Mouse (Mus musculus) activated CD4-positive, CD25-positive, alpha-beta regulatory T cell, adult 4 months (primary cell): ENCODE measurements around the gene 2510009E07Rik. TPM values are rescaled to one million over a fixed set of nuclear protein-coding genes. Genes with fewer than 3 reads are reported as not detected.
"Not testable (repeated sequence)": the region's sequence is repeated elsewhere in the genome, so short reads cannot be mapped to it uniquely, and the experiment has no call there.

Experiments used
- ATAC-seq: one replicate; pipeline ENCODE4 v1.8.0; 2017
- polyA plus RNA-seq, 2 experiments: library from polyadenylated mRNA; unstranded; fragments of 100-300 nt; shearing (Covaris generic); gene quantifications; one replicate each; pipeline ENCODE4 v1.2.1; 2017

Gene 2510009E07Rik
- polyA plus RNA-seq, 2 experiments from 2014 or later: 1.5 to 2.4 TPM

GRCm38 (mm10) chr16:21673651-21674050, 20.8 kb downstream of the 2510009E07Rik start:
- not testable (repeated sequence) for ATAC-seq

GRCm38 (mm10) chr16:21673046-21673445, 21.4 kb downstream of the 2510009E07Rik start:
- not testable (repeated sequence) for ATAC-seq

DNA sequence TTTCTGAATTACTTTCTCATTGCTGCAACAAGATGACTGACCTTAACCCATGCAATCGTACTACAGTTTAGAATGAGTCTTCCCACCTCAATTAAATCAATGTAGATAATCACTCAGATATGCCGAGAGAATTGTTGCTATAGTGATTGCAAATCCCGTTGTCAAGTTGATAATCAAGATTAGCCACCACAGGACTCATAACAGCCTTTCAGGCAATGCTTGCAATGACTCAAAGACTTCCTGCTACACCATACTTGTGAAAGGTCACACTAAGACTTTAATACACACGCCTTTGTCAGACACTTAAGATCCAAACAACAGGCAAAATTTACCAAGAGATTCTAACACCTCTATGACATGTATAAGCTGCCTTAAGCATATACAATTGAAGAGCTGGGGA, 22.6 kb downstream of the 2510009E07Rik start:
- ATAC-seq: peak; percentile 95

GRCm38 (mm10) chr16:21665423-21665986, 29.0 kb downstream of the 2510009E07Rik start:
- no peak for ATAC-seq

- ATAC-seq: no peak
Measured at GRCm38 (mm10) chr16:21664633-21665363, 29.7 kb downstream of the 2510009E07Rik start.

GRCm38 (mm10) chr16:21655961-21656360, 38.5 kb downstream of the 2510009E07Rik start:
- ATAC-seq: no peak

DNA sequence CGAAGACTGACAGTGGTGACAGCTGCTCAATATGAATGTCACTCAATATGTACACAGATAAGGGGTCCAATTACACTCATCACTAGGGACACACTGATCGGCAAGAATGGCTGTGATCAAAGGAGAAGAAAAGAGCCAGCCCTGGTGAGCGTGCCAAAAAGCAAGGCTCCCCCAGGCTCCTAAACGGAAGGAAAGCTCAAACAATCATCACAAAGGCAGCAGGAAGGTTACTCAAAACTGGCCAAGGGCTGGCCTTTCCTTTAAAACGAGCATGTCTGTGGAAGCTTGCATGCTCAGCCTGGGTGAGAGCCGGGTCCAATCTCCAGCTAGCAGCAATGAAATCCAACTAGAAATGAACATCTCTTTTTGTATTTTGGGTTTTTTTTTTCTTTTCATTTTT, 39.2 kb downstream of the 2510009E07Rik start:
- ATAC-seq: no peak

GRCm38 (mm10) chr16:21654384-21654783, 40.1 kb downstream of the 2510009E07Rik start:
- ATAC-seq: no peak

GRCm38 (mm10) chr16:21653151-21653550, 41.3 kb downstream of the 2510009E07Rik start:
- ATAC-seq: no peak

DNA sequence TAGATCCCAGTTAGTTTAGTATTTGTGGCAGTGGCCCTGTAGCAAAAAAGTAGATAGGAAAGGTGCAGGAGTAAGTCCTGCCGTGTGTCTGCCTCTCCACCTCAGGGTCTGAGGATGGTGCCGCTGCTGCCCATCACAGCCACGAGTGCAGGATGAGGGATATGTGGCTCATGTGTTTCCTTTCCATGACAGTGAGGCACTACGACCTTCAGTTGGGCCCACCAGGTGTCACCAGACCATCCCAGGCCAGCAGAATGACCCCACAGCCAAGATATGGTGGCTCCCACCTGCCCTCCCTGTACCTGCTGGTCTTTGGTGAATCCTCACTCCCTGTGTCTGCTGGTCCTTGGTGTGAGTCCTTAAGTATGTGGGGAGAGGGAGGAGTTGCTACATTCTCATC, 43.3 kb downstream of the 2510009E07Rik start:
- no peak for ATAC-seq

DNA sequence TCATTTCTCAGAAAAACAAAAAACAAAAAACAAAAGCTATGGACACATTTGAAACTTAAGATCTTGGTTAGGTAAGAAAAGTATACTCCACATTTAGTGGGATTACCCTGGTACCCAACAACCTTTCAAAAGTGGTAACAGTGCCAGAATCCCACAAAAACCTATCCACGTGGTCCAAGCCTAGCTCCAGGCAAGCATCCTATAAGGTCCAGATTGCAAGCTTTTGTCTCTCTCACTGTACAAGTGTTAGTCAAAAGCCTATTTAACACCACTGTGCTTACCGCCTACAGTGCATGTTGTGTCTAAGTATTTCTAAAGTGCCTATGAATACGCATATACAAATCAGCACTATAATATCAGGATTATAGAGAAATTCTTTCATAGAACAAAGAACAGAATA, 44.2 kb downstream of the 2510009E07Rik start:
- ATAC-seq: no peak

GRCm38 (mm10) chr16:21648800-21649199, 45.7 kb downstream of the 2510009E07Rik start:
- ATAC-seq: no peak

GRCm38 (mm10) chr16:21646496-21646895, 48.0 kb downstream of the 2510009E07Rik start:
- no peak for ATAC-seq

GRCm38 (mm10) chr16:21645915-21646314, 48.5 kb downstream of the 2510009E07Rik start:
- no peak for ATAC-seq

GRCm38 (mm10) chr16:21644574-21644973, 49.9 kb downstream of the 2510009E07Rik start:
- ATAC-seq: no peak

GRCm38 (mm10) chr16:21644066-21644561, 50.4 kb downstream of the 2510009E07Rik start:
- ATAC-seq: peak; percentile 53

- ATAC-seq: no peak
Measured at GRCm38 (mm10) chr16:21643621-21644041, 50.8 kb downstream of the 2510009E07Rik start.

- ATAC-seq: no peak
Measured at GRCm38 (mm10) chr16:21642906-21643305, 51.6 kb downstream of the 2510009E07Rik start.

DNA sequence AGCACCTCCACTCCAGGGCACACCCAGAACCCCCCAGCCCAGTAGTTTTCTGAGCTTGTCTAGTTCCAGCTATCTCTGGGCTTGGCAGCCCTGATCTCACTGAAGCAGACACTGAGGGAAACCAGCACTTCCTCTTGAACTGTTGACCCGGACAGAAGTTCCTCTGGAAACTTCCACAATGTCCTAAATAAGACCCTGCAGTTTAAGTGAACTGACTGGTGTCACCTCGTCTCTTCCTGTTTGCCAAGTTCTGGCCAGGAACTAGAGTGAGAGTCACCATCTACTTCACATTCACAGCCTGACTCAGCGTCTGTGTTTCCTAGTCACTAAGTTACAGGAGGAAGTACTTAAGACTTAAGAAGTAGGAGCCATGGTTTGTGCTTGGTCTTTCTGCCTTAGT, 52.5 kb downstream of the 2510009E07Rik start:
- peak; percentile 53 for ATAC-seq

DNA sequence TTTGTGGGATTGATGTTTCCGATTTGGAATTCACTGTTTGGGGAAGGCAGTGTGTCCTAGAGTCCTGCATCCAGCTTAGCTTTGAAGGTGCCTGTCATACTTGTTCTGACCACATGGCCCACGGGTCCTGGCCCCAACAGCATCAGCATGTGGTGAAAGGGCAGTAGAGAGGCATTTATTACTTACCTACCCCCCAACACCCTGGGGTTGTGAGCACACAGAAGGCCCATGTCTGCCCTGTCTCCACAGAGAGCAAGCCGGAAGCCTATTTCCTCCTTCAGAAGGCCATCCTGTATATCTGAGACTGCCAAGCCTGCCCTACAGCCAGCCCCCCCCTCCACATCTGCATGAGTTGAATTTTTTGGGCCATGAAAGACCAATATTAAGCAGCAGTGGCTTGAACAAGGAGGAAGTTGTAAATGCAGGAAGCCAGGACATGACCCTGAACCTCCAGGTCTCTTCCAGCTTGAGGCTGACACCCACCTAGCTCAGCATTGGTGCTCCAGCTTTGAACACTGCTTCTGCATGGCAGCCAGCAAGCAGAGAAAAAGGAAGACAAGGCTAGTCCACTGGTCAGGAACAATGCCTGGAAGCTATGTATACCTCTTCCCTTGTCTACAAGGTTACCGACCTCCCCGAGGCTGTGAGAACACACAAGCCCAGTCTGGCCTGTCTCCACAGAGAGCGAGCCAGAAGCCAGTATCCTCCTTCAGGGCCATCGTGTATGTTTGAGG, 53.5 kb downstream of the 2510009E07Rik start:
- ATAC-seq: no peak

- no peak for ATAC-seq
Measured at GRCm38 (mm10) chr16:21637201-21637819, 57.2 kb downstream of the 2510009E07Rik start.

- ATAC-seq: no peak
Measured at GRCm38 (mm10) chr16:21636156-21636853, 58.2 kb downstream of the 2510009E07Rik start.
